ENCODE assay signal across 9 mouse cellular contexts in the genomic region with DNA sequence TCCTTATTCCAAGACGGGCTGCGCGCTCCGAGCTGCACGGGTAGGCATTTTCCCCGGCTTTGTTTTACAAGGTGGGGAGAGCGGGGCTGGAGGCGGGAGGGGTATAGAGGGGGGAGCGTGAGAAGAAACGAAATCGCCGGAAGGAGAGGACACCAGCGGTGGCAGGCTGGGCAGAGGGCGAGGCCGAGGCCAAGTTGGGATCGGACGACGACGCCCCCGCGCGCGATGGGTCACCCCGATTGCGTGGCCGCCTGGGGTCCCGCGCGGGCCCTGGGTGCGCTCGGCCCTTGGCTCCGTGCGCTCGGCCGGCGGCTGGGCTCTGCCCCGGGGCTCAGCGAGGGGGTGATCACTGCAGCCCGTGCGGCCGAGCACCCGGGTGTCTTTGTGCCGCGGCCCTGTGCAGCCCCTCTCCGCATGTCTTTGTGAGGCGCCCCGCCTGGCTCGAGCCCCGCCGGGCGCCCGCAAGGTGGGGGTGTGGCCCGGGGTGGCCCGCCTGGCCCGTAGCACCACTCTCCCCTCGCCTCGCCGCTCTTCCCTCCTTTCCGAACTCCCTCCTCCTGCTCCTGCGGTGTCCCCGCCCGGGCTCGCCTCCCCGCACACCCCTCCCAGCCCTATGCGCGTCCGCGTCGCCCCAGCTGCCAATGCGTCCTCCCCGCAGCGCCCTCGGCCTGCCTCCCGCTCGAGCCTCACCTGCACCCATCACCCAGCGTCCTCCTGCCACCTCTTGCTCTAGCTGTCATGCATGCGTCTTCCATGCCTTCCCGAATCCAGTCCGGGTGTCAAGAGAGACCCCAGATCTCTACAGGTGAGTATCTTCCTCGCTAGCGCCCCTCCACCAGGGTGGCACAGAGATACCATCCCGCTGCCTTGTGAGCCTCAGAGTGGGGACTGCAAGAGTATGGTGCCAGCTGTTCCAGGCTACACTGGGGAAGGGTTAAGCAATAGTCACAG. TPM values are rescaled to one million over a fixed set of nuclear protein-coding genes. Genes with fewer than 3 reads are reported as not detected.
A peak's percentile ranks its signal among the peaks of the same experiment; 100 is the strongest.
DNase-seq lines count a peak whose midpoint lies in the region; ATAC-seq and TF ChIP-seq lines count a peak whose summit lies in the region.
"Had no signal": no experiment of that assay in that cellular context is flagged by ENCODE, and none has a peak within 500 bp of the region (broad histone marks: within the 10 kb centered on the region; RNA-seq: fewer than 3 reads in every experiment).

No protein-coding gene starts in this region.

- ATAC-seq in intestine, embryonic 14.5 days (replicated peaks; ENCODE audit: low FRiP score, low TSS enrichment, low read depth): peak; percentile 78
- peak; percentile 54 for ATAC-seq in limb, embryonic 14.5 days (ENCODE audit: low FRiP score, low read depth)
- ATAC-seq in midbrain, postnatal 0 days (ENCODE audit: low FRiP score): peak; percentile 75

- no peaks in the 10 kb centered on the region for H3K36me3 ChIP-seq in kidney, adult 2 months (ENCODE audit: control insufficient read depth, insufficient read depth, low read length)
- H3K36me3 ChIP-seq in intestine, embryonic 14.5 days (ENCODE audit: control insufficient read depth, insufficient read depth, low read length): no peaks in the 10 kb centered on the region
- no peaks in the 10 kb centered on the region for H3K36me3 ChIP-seq in limb, embryonic 14.5 days (ENCODE audit: control insufficient read depth, insufficient read depth, low read length)
- no peaks in the 10 kb centered on the region; the same call in 1 of the 2 replicates for H3K36me3 ChIP-seq in midbrain, postnatal 0 days (ENCODE audit: insufficient read depth, low read length)

- peak overlapping the region; percentile 62 for H3K9ac ChIP-seq in intestine, embryonic 14.5 days (ENCODE audit: low read length)
- H3K9ac ChIP-seq in limb, embryonic 14.5 days (ENCODE audit: low read depth, low read length, severe bottlenecking): peak overlapping the region; percentile 75
- peak overlapping the region; percentile 79 for H3K9ac ChIP-seq in midbrain, postnatal 0 days (replicated peaks; ENCODE audit: low read length, poor library complexity, severe bottlenecking)

- TF ChIP-seq CTCF in kidney, adult 2 months (conservative IDR thresholded peaks at IDR 0.05; ENCODE audit: insufficient read depth, insufficient read length, low read depth, low read length): no peak
- TF ChIP-seq CTCF in midbrain, postnatal 0 days (IDR thresholded peaks at IDR 0.05): peak; percentile 47

- H3K4me3 ChIP-seq in kidney, adult 2 months (ENCODE audit: insufficient read depth, low read depth, low read length): peak overlapping the region; percentile 36; the same call in 1 of the 2 replicates
- H3K4me3 ChIP-seq in intestine, embryonic 14.5 days (ENCODE audit: low read depth, low read length): peak overlapping the region; percentile 56
- peak overlapping the region; percentile 67 for H3K4me3 ChIP-seq in limb, embryonic 14.5 days (replicated peaks; ENCODE audit: low read length)
- H3K4me3 ChIP-seq in midbrain, postnatal 0 days (ENCODE audit: low read depth, low read length): peak overlapping the region; percentile 78

- WGBS in kidney, adult 2 months: 4% methylated on average over 77 of the region's 82 CpGs
- 2% methylated on average over 66 of the region's 82 CpGs for WGBS in intestine, embryonic 14.5 days
- WGBS in limb, embryonic 14.5 days: 2% methylated on average over 43 of the region's 82 CpGs
- WGBS in midbrain, postnatal 0 days: 1% methylated on average over 34 of the region's 82 CpGs

- no peaks in the 10 kb centered on the region for H3K9me3 ChIP-seq in intestine, embryonic 14.5 days (ENCODE audit: control insufficient read depth, low read length)
- no peaks in the 10 kb centered on the region for H3K9me3 ChIP-seq in limb, embryonic 14.5 days (ENCODE audit: control insufficient read depth, low read length)
- no peaks in the 10 kb centered on the region for H3K9me3 ChIP-seq in midbrain, postnatal 0 days (ENCODE audit: low read length)

- H3K27me3 ChIP-seq in kidney, adult 2 months (replicated peaks; ENCODE audit: control insufficient read depth, insufficient read depth, low read length): no peaks in the 10 kb centered on the region
- peaks cover 20% of the 10 kb centered on the region; the same call in 1 of the 2 replicates for H3K27me3 ChIP-seq in intestine, embryonic 14.5 days (replicated peaks; ENCODE audit: control insufficient read depth, insufficient read depth, low read length)
- peaks cover 7% of the 10 kb centered on the region; the same call in 1 of the 2 replicates for H3K27me3 ChIP-seq in limb, embryonic 14.5 days (ENCODE audit: control insufficient read depth, insufficient read depth, low read length)
- H3K27me3 ChIP-seq in midbrain, postnatal 0 days (ENCODE audit: insufficient read depth, low read length): no peaks in the 10 kb centered on the region
- H3K27me3 ChIP-seq: CH12.LX had no signal

- DNase-seq in kidney, adult 2 months: no peak
- no peak for DNase-seq in kidney, adult 11 months
- peak; percentile 38 for DNase-seq in cerebellum, adult 9-11 months
- DNase-seq in frontal cortex, postnatal 25 days (ENCODE audit: low spot score in 2 of 2): peak; percentile 16 to 50
- peak; percentile 74 for DNase-seq in intestine, embryonic 14.5 days (ENCODE audit: low spot score)
- DNase-seq in limb, embryonic 14.5 days (ENCODE audit: low spot score): peak; percentile 13
- peak; percentile 34 for DNase-seq in midbrain, postnatal 0 days (ENCODE audit: low spot score)
- DNase-seq in c-Kit-positive CD71-positive TER-119-positive erythroid progenitor cells, embryonic 14.5 days (ENCODE audit: low spot score): no peak

- H3K4me2 ChIP-seq in intestine, embryonic 14.5 days (ENCODE audit: low read length): peak overlapping the region; percentile 99
- H3K4me2 ChIP-seq in limb, embryonic 14.5 days (replicated peaks; ENCODE audit: low read depth, low read length, severe bottlenecking): peak overlapping the region; percentile 99
- H3K4me2 ChIP-seq in midbrain, postnatal 0 days (ENCODE audit: low read depth, low read length, poor library complexity, severe bottlenecking): peak overlapping the region; percentile 85

- no peaks in the 10 kb centered on the region for H3K4me1 ChIP-seq in kidney, adult 2 months (ENCODE audit: control insufficient read depth, insufficient read depth, low read length)
- peaks cover 5% of the 10 kb centered on the region; the same call in 1 of the 2 replicates for H3K4me1 ChIP-seq in intestine, embryonic 14.5 days (replicated peaks; ENCODE audit: control insufficient read depth, insufficient read depth, low read length)
- H3K4me1 ChIP-seq in limb, embryonic 14.5 days (ENCODE audit: control insufficient read depth, insufficient read depth, low read length): peaks cover 12% of the 10 kb centered on the region
- H3K4me1 ChIP-seq in midbrain, postnatal 0 days (ENCODE audit: insufficient read depth, low read length): peaks cover 5% of the 10 kb centered on the region; the same call in 1 of the 2 replicates

- no peak overlapping the region for H3K27ac ChIP-seq in kidney, adult 2 months (ENCODE audit: insufficient read depth, low read depth, low read length)
- no peak overlapping the region for H3K27ac ChIP-seq in intestine, embryonic 14.5 days (ENCODE audit: low read depth)
- H3K27ac ChIP-seq in limb, embryonic 14.5 days (replicated peaks; ENCODE audit: low read depth, low read length): no peak overlapping the region
- H3K27ac ChIP-seq in midbrain, postnatal 0 days (ENCODE audit: low read depth, low read length): peak overlapping the region; percentile 71

- TF ChIP-seq POLR2A in kidney, adult 2 months (IDR thresholded peaks at IDR 0.05; ENCODE audit: low read depth, low read length): no peak
- TF ChIP-seq POLR2A in limb, embryonic 14.5 days (IDR thresholded peaks at IDR 0.05; ENCODE audit: borderline replicate concordance, extremely low read depth, insufficient read depth, insufficient read length): no peak

RNA-seq across cellular contexts. Expression of gene Kcnk2, which starts 58.5 kb away (rescaled TPM):
- polyA plus RNA-seq in kidney, adult 2 months (2012; rRNA removed): 2.7 and 2.9 TPM in 2 replicates
- polyA plus RNA-seq in intestine, embryonic 14.5 days (2014; fragmentation: Nextera tagmentation; extraction: Ambion mirVana): 6.5 and 7.8 TPM in 2 replicates
- polyA plus RNA-seq in limb, embryonic 14.5 days (2012; rRNA removed): 11.1 and 12.6 TPM in 2 replicates
- polyA plus RNA-seq in limb, embryonic 14.5 days (2014; fragmentation: Nextera tagmentation; extraction: Ambion mirVana): 12.0 and 13.1 TPM in 2 replicates
- total RNA-seq in midbrain, postnatal 0 days (2014; rRNA removed): 19.8 and 22.1 TPM in 2 replicates
- 17.6 and 17.9 TPM in 2 replicates for polyA plus RNA-seq in midbrain, postnatal 0 days (2015; fragmentation: Nextera tagmentation; extraction: Ambion mirVana)
- total RNA-seq: CH12.LX had no signal

Comparison
In these comparisons a context has a peak if more than half of its experiments do, and no peak if none do; other contexts are left out.
1. DNase-seq: peak in cerebellum, adult 9-11 months (single experiment), frontal cortex, postnatal 25 days (2 of 2), intestine, embryonic 14.5 days (single experiment), limb, embryonic 14.5 days (single experiment) and midbrain, postnatal 0 days (single experiment); none in kidney, adult 2 months (single experiment), kidney, adult 11 months (single experiment) and c-Kit-positive CD71-positive TER-119-positive erythroid progenitor cells, embryonic 14.5 days (single experiment).
2. Peak in every context shown above with its lines, with median percentiles within 50 percentile points of each other: H3K4me3 ChIP-seq, ATAC-seq, H3K4me2 ChIP-seq and H3K9ac ChIP-seq.